Mouse (Mus musculus) adrenal gland, postnatal 4 days (tissue): ENCODE results near the gene Gm26620. TPM values are rescaled to one million over a fixed set of nuclear protein-coding genes. Genes with fewer than 3 reads are reported as not detected.

Source experiments
- DNase-seq, 2 experiments: peaks; one replicate each; pipeline ENCODE4 v3.0.0; 2021 to 2022; ENCODE audit warnings: low spot score in 2 of 2, mixed read lengths in 2 of 2
- total RNA-seq, 2 experiments: library from RNA; stranded (reverse); gene quantifications; 2 replicates each; pipeline ENCODE4 v1.2.3; 2021

The Gm26620 gene
- total RNA-seq, 2 experiments from 2014 or later, result 1.1 to 1.7 TPM

DNA sequence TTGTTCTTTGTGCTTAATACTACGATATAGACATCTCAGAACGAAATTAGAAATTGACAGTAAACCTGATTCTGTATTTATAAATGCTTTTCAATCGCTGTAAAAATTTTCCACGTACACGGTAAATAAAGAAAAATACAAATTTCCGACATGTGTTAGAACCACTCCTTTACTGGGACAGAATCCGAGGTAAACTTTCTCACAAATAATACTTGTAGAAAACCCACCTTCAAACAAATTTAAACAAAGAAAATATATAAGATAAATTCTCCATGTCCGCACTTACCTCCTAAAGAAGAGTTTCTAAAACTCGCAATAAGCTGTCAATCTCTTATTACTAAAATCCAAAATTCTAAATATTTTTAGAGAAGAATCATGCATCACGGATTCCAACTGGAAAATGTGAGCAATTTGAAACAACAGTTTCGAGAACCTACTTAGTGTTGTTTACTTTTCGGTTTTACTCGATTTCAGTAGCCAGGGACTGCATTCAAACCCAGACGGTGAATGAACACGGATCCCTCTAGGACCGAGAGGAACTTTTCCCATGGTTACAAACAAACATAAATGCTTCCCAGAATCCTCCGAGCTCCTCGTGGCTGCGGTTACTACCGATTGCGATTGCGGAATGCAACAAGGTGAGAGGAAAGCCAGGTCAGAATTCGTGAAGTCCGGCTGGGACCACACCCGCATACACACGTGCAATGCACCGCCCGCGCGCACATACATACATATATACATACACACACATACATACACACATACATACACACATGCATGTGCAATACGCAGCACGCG, 16.6 kb upstream of the Gm26620 start:
- peak in 1 of 2 experiments; percentile 34 for DNase-seq

DNA sequence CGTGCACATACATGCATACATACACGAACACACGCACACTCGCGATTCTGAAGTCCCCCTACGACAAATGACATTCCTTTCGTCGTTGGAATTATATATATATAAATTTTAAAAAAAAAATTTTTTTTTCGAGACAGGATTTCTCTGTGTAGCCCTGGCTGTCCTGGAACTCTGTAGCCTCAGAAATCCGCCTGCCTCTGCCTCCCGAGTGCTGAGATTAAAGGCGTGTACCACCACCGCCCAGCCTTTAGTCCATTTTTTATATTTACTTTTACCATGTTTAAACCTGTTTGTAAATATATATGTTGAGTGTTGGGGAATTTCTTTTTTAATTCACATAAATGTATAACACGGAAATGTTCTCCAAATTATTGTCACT, 16.0 kb upstream of the Gm26620 start:
- no peak for DNase-seq

DNA sequence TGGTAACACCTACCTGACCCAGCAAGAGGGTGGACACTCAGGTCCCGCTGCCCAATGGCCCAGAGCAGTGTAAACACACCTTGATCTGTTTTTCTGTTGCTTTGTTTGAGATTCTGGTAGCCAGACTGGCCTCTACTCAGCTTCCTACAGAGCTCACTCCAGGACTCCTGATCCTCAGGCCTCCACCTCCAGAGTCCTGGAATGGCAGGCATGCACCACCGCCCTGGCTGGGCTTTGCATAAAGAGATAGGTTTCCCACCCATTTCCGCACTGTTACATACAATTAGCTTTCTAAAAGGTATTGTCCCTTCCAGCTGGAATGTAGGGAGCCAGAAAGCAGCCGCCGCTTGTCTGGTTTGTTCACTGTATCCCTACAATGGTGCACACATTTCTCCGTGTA, 13.5 kb upstream of the Gm26620 start:
- no peak for DNase-seq

GRCm38 (mm10) chr1:170871961-170872360, 12.9 kb upstream of the Gm26620 start:
- DNase-seq, result no peak

DNA sequence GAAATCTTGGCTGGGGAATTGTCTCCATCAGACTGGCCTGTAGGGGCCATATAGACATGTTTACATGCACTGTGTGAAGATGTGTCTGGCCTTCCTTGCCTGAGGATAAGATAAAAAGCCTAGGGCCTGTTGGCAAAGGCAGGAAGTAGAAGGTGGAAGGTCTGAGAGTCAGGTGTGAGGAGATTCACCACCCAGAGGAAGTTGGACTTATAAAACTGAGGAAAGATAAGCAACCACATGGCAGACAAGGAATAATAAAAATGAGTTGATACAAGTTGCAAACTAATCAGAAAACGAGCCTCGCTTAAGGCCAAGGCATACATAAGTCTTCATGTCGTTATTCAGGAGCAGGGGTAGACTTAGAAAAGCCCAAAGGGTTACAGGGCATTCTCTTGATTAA, 9.2 kb upstream of the Gm26620 start:
- no peak for DNase-seq

DNA sequence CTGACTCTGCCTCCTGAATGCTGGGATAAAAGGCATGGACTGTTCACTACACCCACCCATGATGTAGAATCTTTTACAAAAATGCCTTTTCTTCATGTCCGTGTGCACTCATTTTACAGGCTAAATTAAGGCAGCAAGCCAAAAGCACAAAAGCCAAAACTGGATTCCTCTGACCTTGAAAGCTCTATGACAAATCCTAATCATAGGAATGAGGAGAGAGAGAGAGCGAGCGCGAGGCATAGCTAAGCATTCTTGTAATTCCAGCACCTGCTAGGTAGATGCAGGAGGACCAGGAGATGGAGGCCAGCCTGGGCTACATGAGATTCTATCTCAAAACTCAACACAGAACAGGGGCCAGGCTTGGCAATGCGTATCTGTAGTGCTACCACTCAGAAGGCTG, 8.0 kb upstream of the Gm26620 start:
- DNase-seq, result no peak

DNA sequence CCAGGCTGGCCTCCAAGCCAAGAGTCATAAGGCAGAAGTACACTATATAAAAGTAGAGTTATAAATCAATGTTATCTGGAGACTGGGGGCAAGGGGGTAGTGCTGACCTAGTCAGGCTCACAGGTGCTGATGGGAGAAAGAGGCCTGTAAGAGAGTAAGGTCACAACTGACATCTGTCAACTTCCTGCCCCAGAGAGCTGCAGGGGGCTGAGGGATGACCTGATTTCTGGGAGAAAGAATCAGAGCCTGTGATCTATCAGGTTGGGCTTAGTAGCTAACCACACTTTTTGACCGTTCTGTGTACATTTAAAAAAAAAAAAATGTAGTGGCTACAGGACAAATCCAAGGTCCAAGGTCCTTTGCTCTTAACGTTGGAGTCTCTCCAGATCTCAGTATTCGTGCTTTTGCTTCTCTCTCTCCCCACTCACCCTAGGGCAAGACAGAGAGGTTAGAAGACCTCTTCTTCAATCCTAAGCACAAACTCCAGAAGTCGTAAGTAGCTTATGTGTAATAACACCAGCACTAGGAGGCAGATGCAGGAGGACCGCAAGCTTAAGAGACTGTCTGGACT, 1.9 kb upstream of the Gm26620 start:
- no peak for DNase-seq

DNA sequence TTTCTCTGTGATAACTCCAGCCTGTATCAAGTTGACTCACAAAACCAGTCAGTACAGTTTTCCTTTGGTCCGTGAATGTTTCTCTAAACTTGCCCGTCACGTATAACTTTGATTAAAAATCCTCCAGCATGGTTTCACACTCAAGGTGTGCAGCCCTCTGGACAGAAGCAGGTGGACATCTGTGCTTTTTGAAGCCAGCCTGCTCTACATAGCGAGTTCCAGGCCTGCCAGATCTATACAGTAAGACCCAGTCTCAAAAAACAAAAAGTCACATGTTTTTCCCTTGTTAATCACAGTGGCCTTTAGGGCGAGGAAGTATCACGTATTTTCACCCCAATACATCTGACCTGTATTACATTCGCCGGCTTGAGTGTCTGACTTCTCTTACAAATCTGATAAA, 475 bp upstream of the Gm26620 start:
- DNase-seq, result no peak

- DNase-seq, result no peak
Measured at GRCm38 (mm10) chr1:170886044-170886458, 1.2 kb downstream of the Gm26620 start.

GRCm38 (mm10) chr1:170889310-170889709, 4.4 kb downstream of the Gm26620 start:
- DNase-seq, result no peak

DNA sequence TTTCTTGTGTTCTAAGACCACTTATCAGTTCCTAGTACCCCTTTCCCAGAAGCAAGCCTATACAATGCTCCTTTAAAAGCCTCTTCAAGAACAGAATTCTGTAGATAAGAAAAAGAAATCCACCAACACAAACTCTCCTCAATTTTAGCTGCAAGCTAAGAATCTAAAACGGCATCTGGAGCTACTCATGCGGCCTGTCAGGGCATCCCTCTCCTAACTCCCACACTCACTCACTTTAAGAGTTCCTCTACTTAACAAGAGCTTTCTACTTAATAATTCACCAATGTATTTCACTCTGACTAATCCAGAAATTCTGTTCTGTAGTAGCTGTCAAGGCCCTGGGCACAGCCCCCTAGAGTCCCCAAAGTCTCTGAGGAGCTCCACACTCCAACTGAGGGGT, 6.8 kb downstream of the Gm26620 start:
- DNase-seq, result no peak

DNA sequence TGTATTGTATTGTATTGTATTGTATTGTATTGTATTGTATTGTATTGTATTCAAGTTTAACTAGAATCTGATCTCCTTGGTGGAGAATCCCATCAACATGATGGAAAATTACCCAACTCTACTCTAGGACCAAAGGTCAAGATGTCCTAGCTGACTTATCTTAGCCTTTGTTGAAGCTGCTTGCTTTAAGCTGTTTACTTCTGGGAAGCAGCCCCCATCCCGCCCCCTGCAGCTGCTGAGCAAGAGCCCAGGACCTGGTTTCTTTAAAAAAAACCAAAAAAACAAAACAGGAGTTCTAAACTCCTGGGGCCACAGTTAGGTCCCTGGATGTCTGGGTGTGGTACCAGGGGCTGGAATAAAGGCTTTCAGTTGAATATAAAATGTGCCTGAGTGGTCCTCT, 7.4 kb downstream of the Gm26620 start:
- DNase-seq, result no peak

DNA sequence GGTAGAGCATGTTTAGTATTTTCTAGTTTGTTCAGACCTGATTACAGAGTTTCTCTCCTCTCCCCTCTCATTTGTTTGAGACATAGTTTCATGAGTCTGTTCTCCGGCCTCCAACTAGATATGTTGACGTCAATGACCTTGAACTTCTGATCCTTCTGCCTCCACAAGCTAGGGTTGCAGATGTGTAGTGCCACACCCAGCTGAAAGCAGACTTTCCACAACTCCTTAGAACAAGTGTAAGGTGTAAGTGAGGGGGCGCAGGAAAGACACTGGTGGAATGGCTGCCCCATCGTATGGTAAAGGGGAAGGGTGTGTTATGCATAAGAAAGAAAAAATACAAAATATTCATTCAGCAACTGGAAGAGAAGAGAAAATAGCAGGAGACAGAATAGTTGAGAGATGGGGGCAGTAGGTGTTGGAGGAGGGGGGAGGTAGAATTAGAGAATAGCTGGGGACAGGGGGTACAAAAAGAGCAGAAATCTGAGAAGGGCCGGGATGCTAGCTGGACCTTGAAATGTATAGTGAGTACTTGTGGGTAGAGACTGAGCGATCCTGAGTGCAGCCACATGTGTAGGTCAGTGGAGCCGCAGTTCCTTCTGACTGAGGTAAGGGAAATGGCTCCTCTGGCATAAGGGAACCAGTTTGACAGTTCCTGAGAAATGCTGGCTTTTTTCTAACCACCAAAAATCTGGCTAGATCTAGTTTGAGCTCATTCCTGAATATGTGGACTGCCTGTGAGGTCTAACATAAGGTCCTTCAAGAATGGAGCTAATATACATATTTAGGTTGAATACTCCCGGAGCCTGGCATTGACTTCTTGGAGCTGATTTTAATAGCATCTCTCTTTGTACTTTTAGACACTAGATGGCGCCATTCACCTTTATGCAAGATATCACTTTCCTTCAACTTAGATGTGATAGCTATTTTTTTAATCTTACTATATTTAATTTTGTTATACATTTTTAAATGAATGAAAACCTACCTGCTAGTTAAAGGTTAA, 10.0 kb downstream of the Gm26620 start:
- DNase-seq, result no peak

- no peak for DNase-seq
Measured at GRCm38 (mm10) chr1:170896651-170897281, 11.9 kb downstream of the Gm26620 start.

GRCm38 (mm10) chr1:170898413-170899075, 13.7 kb downstream of the Gm26620 start:
- no peak for DNase-seq

DNA sequence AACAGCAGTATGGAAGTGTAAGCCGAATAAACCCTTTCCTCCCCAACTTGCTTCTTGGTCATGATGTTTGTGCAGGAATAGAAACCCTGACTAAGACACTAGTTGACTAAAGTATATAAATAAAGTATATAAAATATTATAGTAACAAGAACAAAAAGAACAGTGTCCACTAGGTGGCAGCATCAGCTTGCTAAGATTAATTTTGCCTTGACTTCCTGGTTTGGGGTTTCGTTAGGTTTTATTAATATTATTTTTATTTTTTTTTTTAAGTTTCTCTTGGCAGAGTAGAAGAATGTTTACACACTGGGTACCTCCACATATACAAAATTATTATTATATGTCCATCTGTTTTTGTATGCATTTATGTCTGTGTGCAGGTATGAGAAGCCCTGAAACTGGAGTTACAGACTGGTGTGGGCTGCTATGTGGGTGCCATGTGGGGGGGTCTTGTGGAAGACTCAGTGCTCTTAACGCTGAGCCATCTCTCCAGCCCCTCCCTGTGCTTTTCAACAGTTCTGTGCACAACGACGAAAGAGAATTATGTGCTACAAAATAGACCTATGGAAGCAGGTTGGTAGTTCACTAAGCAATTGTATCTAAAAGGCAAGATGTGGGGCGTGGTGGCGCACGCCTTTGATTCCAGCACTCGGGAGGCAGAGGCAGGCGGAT, 16.1 kb downstream of the Gm26620 start:
- DNase-seq, result no peak

DNA sequence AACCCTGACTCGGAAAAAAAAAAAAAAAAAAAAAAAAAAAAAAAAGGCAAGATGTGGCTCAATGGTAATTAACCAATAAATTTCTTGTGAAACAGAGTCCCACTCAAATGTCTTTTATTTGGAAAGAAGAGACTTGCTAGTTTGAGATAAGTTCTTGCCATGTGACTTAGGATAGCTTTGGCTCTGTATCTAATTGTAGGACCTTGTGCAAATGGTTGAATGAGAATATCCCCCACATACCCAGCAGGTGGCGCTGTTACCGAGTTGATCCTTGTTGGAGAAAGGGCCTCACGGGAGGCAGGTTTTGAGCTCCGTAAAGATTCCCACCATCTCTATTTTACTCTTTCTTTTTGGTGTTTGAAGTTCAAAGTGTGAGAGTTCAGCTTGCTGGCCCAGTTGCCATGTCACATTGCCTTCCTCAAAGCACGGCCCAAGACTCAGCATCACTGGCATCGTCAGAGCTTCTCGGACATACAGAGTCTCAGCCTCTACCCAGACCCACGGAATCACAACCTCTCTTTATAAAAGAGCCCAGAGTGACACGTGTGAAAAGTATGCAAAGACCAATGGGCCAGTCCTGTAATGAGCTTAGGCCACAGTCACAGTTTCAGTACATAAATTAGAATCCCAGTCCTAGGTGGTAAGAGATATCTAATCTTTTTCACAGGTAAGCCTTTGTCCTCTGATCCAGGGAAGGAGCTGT, 16.8 kb downstream of the Gm26620 start:
- peak; percentile 66 to 85 for DNase-seq

GRCm38 (mm10) chr1:170903485-170903884, 18.6 kb downstream of the Gm26620 start:
- no peak for DNase-seq

DNA sequence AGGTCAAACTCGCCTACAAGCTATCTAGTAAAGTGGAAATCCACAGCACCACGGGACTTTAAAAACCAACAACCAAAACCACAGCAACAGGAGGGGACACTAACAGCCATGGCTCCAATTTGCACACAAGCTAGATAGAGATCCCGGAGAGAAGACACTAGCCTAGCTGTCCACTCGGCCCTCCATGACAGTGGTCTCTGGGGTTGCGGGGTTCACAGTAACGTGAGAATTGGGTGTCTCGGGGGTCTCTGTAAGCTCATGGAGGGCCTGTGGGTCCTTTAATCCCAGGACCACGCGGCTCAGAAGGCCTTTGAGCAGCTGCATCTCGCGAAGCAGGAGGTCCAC, 22.2 kb downstream of the Gm26620 start:
- DNase-seq, result no peak
